Mouse (Mus musculus) heart, postnatal 36 days (tissue): ENCODE measurements at regions not wholly inside any gene's neighbourhood (a gene's known extent, or its start where the extent isn't known, plus 50 kb on each side); places are given as distances from the start of the nearest gene placed in this dataset.

Source experiments
- DNase-seq, 2 experiments: peaks; one replicate each; pipeline ENCODE4 v3.0.0; 2021 to 2022
- intact Hi-C: fragments of 180-260 bp; cut with DNase I; formaldehyde crosslinking; loops from one replicate; pipeline ENCODE4 v1.15.1; 2025

- intact Hi-C loops, result no loop called here
- no peak for DNase-seq
These were observed 186.9 kb upstream of the Id2 start for GRCm38 (mm10) chr12:25283808-25284207.

GRCm38 (mm10) chr12:25281438-25281837 is 184.5 kb upstream of the Id2 start:
- intact Hi-C loops, result no loop called here

GRCm38 (mm10) chr12:25273631-25274305 is 176.8 kb upstream of the Id2 start:
- intact Hi-C loops, result no loop called here
- DNase-seq, result no peak

More at GRCm38 (mm10) chr12:25281438-25281837, 184.5 kb upstream of the Id2 start:
- no peak for DNase-seq

- intact Hi-C loops, result no loop called here
- DNase-seq, result no peak
These were observed 175.8 kb upstream of the Id2 start for GRCm38 (mm10) chr12:25272752-25273125.

- intact Hi-C loops, result no loop called here
- no peak for DNase-seq
These were observed 175.3 kb upstream of the Id2 start for GRCm38 (mm10) chr12:25272114-25272751.

GRCm38 (mm10) chr12:25269878-25270277 is 172.9 kb upstream of the Id2 start:
- no peak for DNase-seq
- intact Hi-C loops, result no loop called here

- DNase-seq, result no peak
- intact Hi-C loops, result no loop called here
These were observed 172.2 kb upstream of the Id2 start for GRCm38 (mm10) chr12:25268871-25269850.

GRCm38 (mm10) chr12:25268323-25268722 is 171.4 kb upstream of the Id2 start:
- intact Hi-C loops, result no loop called here
- no peak for DNase-seq

- intact Hi-C loops, result no loop called here
- DNase-seq, result no peak
These were observed 170.7 kb upstream of the Id2 start for GRCm38 (mm10) chr12:25267572-25268115.

GRCm38 (mm10) chr12:25266701-25267571 is 170.0 kb upstream of the Id2 start:
- no peak for DNase-seq
- intact Hi-C loops, result no loop called here

- intact Hi-C loops, result no loop called here
- DNase-seq, result no peak
These were observed 168.9 kb upstream of the Id2 start for GRCm38 (mm10) chr12:25265560-25266525.

- intact Hi-C loops, result no loop called here
- no peak for DNase-seq
These were observed 168.1 kb upstream of the Id2 start for GRCm38 (mm10) chr12:25265066-25265465.

GRCm38 (mm10) chr12:25264408-25264807 is 167.5 kb upstream of the Id2 start:
- DNase-seq, result no peak
- intact Hi-C loops, result no loop called here

- intact Hi-C loops, result no loop called here
- no peak for DNase-seq
These were observed 165.5 kb upstream of the Id2 start for GRCm38 (mm10) chr12:25262461-25262860.

GRCm38 (mm10) chr12:25259123-25259522 is 162.2 kb upstream of the Id2 start:
- intact Hi-C loops, result no loop called here

GRCm38 (mm10) chr12:25256268-25256667 is 159.3 kb upstream of the Id2 start:
- intact Hi-C loops, result no loop called here

More at GRCm38 (mm10) chr12:25259123-25259522, 162.2 kb upstream of the Id2 start:
- DNase-seq, result no peak

GRCm38 (mm10) chr12:25254716-25255115 is 157.8 kb upstream of the Id2 start:
- no peak for DNase-seq
- intact Hi-C loops, result no loop called here

More at GRCm38 (mm10) chr12:25256268-25256667, 159.3 kb upstream of the Id2 start:
- DNase-seq, result no peak

- DNase-seq, result no peak
- intact Hi-C loops, result no loop called here
These were observed 156.0 kb upstream of the Id2 start for GRCm38 (mm10) chr12:25252776-25253510.
